Mouse (Mus musculus) kidney, adult 9 months (tissue): ENCODE data around the gene Obp2a.
A peak's percentile ranks its signal among the peaks of the same experiment; 100 is the strongest.
"Not testable (repeated sequence)": the region's sequence is repeated elsewhere in the genome, so short reads cannot be mapped to it uniquely, and the experiment has no call there.

Experiments
- DNase-seq: peaks from one replicate; pipeline ENCODE4 v3.0.0; 2022

Gene Obp2a

DNA sequence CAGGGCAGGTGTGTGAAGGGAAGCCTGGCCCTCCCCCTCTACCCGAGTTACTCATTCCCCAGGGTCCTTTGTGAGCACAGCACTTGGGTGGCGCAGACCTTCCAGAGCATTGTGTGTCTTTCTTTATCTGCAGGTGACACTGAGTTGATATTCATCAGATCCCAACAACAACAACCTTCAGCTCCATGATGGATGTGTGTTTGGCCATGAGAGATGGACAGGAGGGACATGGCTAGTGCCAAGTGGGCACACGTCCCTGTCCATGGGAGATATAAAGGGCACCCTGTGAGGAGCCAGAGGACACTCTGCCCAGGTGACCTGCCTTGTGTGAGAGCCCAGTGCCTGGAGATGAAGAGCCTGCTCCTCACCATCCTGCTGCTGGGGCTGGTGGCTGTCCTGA is at the start of gene Obp2a:
Gene Obp2a (plus strand): TSS at position 301 of the 400 bp plus-strand sequence.
- not testable (repeated sequence) for DNase-seq

DNA sequence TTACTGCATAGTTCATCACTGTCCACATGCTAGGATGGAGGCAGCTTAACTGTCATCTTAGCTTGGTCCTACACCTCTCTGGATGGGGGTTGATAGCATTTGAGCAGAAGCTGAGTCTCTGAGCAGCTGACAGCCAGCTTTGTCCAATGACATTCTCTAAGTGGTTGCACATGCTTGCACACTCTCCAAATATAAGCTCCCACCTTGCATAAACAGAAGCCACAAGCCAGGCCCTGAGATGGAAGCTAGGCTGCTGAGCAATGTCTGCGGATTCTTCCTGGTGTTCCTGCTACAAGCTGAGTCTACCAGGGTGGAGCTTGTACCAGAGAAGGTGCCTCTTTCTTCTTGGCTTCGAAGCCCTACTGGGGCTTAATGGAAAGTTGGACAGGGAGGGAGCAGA is 46.9 kb upstream of the Obp2a start, which contains the start of gene Lcn8:
Gene Lcn8 (plus strand): TSS at position 219 of the 400 bp plus-strand sequence.
- no peak for DNase-seq

DNA sequence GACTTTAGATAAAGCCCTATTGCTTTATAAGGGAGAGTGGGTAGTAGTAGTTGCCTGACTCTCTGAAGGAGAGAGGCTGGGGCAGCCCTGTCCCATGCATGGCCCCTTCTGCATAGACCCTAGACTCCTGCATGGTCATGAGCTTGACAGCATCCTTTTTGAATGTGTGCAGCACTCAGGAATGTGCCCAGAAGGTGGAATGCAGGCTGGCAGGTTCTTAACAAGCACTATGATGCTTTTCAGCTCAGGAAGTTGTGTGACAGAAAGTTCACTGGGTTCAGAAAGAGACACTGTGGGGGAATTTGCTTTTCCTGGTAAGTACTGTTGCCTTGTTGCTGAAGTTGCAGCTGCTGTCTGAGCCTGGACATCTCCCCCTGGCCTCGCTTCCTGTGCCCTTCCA is 45.3 kb upstream of the Obp2a start:
- DNase-seq: no peak

DNA sequence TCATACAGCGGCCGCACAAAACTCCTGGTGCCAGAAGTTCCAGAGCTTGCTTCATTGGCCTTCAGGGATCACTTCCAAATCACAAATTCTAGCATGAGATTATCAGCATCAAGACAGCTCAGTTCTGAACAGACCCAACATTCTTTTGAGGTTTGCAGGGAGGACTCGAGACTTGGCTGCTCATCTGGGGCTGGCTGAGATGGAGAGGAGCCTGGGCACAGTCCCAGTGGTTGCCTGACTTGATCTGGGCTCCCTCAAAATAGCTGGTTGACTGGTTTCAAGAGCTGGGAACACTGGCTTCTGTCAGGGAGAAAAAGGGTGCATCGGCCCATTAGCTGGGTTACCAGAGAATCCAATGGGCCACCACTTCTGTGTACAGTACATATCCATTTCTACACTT is 43.2 kb upstream of the Obp2a start:
- no peak for DNase-seq

DNA sequence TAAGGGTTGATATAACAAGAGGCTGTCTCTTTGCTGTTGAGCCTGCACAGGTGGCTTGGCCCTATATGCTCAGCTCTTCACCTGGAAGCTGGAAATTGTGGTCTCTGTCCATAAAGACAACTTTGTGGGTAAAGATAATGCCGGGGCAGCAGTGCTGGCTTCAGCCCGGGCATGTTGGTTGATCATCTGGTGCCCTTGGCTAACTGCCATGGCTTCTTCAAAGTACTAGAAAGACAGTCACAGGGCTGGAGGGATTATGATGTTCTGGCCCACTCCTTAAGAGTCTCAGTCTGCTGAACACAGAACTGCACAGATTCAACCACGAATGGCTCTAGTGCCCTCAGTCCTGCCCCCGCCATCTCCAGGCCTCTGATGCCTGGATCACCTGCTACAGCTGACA is 42.6 kb upstream of the Obp2a start:
- no peak for DNase-seq

DNA sequence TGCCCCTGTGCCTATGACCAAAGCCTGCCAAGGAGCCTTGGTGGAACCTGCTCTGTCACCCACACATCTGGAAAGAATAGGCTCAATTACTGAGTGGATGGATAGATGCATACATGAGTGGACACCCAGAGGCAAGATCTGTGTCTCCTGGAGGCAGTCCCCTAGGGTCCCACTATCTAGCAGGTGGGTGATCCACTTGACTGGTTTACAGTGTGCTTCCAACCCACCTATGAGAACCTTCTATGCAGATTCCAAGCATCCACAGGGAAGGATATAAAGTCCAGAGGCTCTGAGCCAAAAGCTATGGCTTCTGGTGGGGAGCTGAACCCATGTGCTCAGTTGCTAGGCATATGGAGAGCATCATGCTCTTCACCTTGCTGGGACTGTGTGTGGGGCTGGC is 42.2 kb upstream of the Obp2a start, which contains the start of gene Lcn5:
Gene Lcn5 (plus strand): TSS at position 301 of the 400 bp plus-strand sequence.
- DNase-seq: no peak

DNA sequence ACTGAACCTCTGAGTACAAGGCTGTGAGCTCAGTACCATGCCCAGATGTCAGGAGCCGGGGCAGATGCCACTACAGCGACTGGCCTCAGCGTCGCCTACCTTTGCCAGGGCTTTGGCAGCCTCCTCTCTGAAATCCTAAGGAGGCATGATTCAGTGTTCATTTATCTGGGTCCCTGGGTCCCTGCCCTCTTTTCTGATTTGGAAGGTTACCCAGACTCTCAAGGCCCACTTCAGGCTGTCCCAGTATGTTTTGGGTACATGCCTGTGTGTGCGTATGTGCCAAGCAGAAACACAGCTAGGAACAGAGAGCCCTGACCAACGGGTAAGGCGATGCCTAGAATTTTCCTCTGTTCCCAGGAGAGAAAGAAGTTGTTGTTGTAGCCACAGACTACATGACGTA is 39.6 kb upstream of the Obp2a start:
- no peak for DNase-seq

DNA sequence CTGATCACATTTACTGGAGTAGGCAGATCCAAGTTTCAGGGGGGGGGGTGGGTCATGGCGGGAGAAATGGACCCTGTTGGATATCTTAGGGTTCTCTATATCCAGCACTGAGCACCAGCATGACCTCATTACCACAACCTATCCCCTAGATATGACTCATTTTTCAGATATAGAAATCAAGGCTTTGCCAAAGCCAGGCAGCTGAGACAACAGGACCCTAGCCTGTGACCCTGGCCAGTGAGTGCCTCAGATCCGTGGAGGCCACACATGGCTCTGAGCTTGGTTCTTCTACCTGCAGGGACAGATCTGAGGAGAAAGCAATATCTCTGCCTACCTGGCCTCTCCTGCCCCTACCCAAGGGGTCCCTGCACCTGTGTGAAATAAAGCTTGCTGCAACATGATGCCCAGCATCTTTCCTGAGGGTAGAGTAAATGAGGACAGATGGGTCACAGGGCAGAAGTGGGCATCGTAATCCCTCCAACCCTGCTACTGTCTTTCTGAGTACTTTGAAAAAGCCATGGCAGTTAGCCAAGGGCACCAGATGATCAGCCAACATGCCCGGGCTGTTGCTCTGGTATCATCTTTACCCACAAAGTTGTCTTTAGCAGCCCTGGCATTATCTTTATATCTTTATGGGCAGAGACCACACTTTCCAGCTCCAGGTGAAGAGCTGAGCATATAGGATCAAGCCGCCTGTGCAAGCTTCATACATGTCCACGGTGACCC is 38.4 kb upstream of the Obp2a start:
- no peak for DNase-seq

DNA sequence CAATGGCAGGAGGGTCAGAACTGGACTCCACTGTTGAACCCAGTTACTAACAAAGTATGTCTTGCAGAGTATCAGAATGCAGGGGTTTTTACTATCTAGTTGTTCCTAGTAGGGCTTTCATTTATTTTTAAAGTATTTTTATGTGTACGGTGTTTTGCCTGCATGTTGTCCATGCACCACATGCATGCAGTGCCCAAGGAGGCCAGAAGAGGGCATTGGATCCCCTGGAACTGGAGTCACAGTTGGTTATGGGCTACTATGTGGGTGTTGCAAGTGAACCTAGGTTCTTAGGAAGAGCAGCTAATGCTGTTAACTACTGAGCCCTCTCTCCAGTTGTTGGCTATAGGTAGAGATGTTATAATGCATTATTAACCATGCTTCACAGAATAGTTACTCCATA is 36.3 kb upstream of the Obp2a start:
- DNase-seq: peak; percentile 63

DNA sequence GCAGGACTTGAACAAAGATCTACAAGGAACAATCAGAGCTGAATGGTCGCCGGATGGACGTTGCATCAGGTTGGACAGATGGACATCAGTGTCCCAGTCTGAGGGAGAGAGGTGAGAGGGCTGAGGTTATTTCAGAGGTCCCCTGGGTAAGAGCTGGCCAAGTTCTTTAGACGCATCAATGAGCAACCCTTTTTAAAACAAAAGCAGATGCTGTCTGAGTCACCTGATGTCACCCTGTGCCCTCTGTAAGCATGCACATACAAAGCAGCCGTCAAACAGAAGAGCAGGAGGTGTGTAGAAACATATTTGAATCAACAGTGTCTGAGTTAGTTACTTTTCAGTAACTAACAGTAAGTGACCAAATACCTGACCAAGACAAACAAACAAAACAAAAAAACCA is 35.7 kb upstream of the Obp2a start:
- DNase-seq: no peak

DNA sequence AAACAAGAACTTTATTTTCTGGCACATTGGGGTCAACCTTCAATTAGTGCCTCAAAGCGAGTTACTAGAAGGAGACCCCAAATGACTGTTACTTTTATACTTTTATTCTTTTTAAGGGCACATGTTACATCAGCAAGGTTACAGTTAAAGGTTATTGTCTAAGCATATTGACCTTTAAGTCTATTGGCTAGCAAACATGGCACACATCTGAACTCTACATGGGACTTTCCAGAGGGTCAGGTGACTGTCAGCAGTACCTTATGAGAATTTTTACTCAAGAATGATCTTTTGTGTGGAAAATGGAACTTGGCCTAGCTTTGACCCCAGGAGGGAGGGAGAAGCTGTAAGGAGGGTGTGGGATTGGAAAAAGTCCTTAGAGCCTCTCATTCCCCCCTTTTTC is 33.3 kb upstream of the Obp2a start:
- no peak for DNase-seq

DNA sequence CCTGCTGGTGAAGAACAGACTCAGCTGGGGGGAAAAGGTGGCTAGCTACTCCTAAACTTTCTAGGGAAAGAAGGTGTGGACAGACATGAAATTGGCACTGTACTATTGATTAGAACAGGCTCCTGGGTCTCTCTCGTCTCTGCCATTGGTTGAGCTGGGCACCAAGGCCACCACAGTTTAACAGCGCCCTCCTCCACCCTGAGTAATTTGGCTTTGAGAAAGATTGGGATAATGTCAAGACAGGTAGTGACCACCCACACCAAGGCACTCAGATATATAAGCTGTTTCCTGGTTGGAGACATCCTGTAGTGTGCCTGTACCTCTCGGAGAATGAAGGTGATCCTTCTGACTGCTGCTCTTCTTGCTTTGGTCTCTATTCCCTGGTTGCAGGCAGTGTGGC is 23.4 kb upstream of the Obp2a start, which contains the start of gene Lcn6:
Gene Lcn6 (plus strand): TSS at position 301 of the 400 bp plus-strand sequence.
- DNase-seq: no peak

DNA sequence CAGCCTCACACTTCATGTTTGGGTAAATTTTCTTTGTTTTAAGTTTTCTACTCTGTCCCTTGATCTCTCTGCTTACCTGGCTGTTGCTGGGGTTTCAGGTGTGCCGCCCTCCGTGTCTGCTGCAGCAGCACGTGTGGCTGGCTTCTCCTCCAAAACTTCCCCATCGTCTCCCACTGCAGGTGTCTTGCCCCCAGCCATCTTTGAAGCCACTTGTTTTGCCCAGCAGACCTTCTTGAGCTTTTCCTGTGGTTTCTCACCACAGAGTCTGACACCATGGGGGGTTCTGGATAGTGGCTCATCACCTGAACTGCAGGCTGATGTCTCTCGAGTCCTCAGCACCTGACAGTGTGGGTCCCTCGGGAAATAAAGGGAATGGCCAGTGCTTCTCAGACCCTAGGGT is 20.3 kb upstream of the Obp2a start:
- no peak for DNase-seq

DNA sequence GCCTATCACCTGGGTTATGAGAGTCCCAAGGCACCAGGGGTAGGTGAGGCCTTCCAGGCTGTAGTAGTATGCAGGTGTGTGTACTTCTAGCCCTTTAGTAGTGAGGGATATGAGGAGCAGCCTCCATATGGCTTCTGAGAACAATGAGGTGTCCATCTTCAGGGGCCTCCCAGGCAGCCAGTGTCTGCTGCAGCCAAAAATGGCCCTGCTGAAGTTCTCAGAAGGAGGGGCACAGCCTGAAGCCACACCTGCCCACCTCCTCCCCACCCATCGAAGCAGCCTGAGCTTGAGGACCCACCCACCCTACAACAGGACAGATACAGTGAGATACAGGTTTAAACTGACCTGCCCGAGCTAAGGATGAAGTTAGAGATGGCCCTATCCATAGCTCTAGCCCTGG is 17.4 kb upstream of the Obp2a start, which contains the start of gene Lcn10:
Gene Lcn10 (plus strand): TSS at position 301 of the 400 bp plus-strand sequence.
- no peak for DNase-seq

DNA sequence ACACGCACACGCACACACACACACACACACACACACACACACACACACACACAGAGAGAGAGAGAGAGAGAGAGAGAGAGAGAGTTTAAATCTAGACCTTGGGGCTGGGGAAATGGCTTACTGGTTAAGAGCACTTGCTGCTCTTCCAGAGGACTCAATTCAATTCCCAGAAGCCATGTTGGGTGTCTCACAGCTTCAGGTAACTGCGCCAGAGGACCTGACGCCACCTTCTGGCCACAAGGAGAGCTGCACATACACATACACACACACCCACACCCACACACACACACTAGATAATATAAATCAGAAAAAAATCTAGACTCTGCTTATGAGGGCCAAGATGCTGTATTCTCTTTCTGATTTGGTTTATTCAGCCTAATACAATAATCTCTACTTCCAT is 12.9 kb upstream of the Obp2a start:
- DNase-seq: no peak

DNA sequence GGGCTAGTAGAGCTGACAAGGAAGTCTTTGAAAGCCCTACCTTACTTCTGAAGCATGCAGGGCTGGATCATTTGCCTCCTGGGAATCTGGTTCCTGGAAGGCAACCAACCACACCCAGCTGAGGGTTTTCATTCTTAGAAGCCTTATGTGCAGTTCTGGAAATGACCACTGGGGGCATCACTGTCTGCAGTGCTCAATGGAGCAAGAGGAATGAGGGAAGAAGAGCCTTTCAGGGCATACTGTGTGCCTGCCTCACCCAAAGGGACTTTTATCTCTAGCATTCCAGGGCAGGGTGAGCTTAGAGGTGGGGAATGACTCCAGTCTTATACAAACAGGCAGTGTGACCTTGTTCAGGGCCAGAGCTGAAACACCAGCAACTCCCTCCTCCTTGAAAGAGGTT is 5.2 kb upstream of the Obp2a start:
- peak; percentile 59 for DNase-seq

DNA sequence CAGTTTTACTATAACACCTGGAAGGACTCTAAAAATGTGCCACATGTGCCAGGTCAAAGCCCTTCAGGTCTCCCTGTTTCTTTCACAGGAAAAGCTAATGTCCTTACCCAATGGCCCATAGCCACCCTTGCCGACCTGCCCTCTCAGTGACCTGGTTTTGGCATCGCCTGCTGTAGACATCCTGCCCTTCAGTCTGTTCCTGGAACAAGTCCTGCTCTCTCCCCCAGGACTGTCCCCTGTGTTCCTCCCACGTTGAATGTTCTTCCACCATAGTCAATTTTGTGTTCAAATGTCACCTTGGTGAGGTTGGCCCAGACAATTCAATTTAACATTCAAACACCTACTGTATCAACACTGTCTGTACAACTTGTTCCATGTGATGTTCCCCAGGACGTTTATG is 2.9 kb upstream of the Obp2a start:
- DNase-seq: peak; percentile 41

DNA sequence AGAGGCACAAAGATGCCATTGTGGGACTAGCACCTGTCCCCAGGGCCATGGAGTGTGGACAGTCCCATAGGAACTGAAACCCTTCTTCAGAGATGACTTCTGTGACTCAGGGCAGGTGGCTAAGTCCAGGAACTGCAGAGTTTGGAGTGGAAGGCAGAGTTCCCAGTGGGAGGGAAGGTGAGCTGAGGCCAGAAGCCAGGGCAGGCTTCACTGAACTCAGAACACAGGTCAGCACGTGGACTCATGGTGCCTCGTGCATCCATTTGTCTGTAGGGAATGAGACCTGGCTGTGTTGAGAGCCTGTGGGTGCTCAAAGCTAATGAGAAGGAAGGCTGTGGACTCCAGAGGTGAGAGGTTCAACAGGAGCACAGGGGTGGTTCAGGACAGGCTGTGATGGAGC is 1.1 kb upstream of the Obp2a start:
- DNase-seq: peak; percentile 37

DNA sequence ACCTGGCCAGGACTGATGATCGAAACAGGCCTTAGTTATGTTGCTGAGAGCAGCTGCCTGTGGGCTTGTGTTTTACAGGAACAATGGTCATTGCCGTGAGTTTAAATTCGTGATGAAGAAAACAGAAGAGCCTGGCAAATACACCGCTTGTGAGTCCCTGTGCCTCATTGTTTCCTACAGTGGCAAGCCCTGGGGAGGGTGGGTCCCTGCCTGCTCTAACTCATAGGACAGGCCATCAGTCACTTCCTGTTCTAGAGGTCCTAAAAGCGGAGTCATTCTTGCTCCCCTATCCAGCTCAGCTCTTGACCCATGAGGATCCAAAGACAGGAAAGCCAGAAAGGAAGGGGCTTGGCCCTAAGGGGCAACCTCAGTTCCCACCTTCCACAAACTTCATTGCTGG is 1.2 kb downstream of the Obp2a start:
- DNase-seq: no peak

DNA sequence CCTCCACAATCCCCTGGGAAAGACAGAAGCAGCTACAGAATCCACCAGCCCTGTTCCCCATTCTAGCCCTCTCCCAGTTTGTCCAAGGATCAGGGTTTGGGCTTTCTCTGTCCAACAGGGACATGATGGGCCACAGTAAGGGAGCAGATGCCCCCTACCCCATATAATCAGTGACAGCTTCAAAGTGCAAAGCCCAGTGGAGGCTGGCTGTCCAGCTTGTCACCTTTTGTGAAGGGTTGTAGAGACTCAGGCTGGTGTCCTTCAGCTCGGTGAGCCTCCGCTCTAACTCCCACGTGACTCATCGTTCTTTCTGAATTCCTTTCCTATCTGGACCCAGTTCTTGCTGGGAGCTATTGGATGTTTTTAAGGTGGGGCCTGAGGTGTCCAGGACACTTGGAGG is 3.9 kb downstream of the Obp2a start:
- DNase-seq: no peak

DNA sequence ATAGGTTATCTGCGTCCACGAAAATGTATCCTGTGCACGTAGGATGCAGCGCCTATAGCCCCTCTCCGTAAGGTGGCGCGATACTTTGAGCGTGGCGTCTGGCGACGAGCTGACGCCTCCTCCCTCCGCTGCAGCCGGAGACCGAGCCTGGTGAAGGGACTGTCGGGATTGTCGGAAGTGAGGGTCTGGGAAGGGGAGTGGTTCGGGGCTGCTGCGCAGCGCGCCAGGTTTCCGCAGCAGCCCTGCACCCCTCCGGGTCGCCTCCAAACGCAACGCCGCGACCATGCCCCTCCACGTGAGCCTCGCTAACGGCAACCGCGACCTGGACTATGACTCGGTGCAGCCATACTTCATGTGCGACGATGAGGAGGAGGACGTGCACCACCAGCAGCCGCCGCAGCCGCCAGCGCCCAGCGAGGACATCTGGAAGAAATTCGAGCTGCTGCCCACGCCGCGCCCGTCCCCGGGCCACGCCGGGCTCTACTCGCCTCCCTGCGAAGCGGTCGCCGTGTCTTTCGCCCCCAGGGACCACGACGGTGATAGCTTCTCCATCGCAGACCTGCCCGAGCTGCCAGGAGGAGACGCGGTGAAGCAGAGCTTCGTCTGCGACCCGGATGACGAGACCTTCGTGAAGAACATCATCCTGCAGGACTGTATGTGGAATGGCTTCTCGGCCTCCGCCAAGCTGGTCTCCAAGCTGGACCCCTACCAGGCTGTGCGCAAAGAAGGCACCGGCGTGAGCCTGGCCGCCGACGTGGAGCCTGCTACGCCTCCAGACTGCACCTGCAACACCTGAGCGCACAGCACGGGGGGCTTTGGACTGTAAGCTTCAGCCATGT is 7.0 kb downstream of the Obp2a start, which contains the start of gene Bmyc:
Gene Bmyc (plus strand): TSS at position 97 of the 839 bp plus-strand sequence.
- DNase-seq: peak; percentile 58

DNA sequence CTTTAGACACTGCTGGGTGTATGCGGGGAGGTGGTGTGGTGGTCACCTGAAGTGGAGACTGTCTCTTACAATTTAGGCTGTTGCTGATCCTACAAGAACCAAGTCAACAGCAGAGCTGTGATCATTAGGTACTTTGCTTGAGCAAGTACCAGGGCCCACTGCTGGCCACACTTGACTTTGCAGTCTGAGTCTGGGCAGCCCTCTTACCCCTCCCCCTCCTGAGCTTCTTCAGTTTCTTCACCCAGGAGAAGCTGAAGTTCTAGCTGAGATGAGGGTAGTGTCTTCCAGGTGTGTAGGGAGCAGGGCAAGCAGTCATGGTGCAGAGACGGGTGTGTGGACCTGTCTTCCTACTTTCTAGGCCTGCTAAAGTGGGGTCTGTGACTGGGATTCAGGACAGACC is 8.3 kb downstream of the Obp2a start:
- peak; percentile 30 for DNase-seq

DNA sequence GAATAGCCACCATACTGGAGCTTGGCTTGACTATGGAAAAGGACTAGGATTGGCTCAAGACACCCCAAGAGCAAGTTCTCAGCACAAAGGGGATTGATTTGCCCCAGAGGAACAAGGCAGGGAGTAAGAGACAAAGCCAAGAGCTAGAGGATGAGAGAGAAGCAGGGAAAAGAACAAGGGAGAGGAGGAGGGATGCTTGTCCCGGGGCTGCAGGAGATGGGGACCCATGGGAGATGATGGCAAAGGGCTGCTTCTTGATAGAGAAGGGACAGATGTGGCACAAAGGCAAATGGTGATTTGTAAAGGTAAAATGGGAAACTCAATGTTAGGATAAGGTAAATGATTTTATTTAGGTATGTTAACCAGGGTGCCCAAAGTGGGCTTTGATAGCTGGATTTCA is 9.2 kb downstream of the Obp2a start:
- DNase-seq: not testable (repeated sequence)

DNA sequence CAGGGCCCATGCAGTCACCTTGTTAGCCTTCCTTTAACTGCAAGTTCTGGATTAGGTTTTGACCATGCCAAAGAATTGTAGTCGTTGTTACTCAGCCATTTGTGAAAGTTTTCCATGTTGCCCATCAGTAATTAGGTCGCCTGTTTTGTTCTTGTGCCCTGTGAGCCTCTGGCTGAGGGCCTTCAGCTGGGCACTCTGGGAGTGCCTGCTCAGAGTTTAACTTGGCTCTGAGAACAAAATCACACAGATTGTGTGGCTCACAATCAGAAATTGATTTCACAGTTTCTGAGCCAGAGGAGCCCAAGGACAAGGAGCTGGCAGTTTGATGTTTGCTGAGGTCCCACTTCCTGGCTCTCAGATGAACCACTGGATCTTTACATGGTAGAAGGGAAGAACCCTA is 9.9 kb downstream of the Obp2a start:
- DNase-seq: not testable (repeated sequence)
